Mouse (Mus musculus) forebrain, embryonic 14.5 days (tissue): Measurements from ENCODE around the gene Gstp3. TPM values are rescaled to one million over a fixed set of nuclear protein-coding genes. Genes with fewer than 3 reads are reported as not detected.

Experiments
- ATAC-seq: fragments of 200-750 bp; cut with Nextera tagmentation; 2 replicates; pipeline ENCODE4 v1.8.0; 2017; ENCODE audit warnings: mild to moderate bottlenecking, moderate library complexity
- DNase-seq: peaks from one replicate; pipeline ENCODE4 v3.0.0-alpha.2; 2015; ENCODE audit warnings: low spot score
- H3K27ac ChIP-seq: fragments of 300-500 bp; sonication (generic); 2 replicates; pipeline ENCODE4 v1.5.1; 2014; ENCODE audit warnings: low read depth, mild to moderate bottlenecking, control low read depth, low read length, moderate library complexity
- H3K27me3 ChIP-seq: fragments of 300-500 bp; sonication (generic); replicated peaks from 2 replicates; pipeline ENCODE4 v1.6.1; 2014; ENCODE audit warnings: low read length, control low read depth, mixed read lengths; ENCODE audit not compliant: control insufficient read depth, insufficient read depth
- H3K36me3 ChIP-seq: fragments of 300-500 bp; sonication (generic); 2 replicates; pipeline ENCODE4 v1.6.1; 2014; ENCODE audit warnings: low read length, control low read depth; ENCODE audit not compliant: control insufficient read depth, insufficient read depth
- H3K4me1 ChIP-seq: fragments of 300-500 bp; sonication (generic); 2 replicates; pipeline ENCODE4 v1.6.1; 2014; ENCODE audit warnings: antibody characterized with exemption, low read length, control low read depth; ENCODE audit not compliant: control insufficient read depth, insufficient read depth
- H3K4me2 ChIP-seq: fragments of 300-500 bp; sonication (generic); 2 replicates; pipeline ENCODE4 v1.6.1; 2014; ENCODE audit warnings: mild to moderate bottlenecking, control low read depth, low read length
- H3K4me3 ChIP-seq: fragments of 300-500 bp; sonication (generic); 2 replicates; pipeline ENCODE4 v1.5.1; 2014; ENCODE audit warnings: low read depth, low read length, control low read depth
- H3K9ac ChIP-seq: fragments of 300-500 bp; sonication (generic); 2 replicates; pipeline ENCODE4 v1.6.1; 2014; ENCODE audit warnings: mild to moderate bottlenecking, low read length, control low read depth, moderate library complexity
- H3K9me3 ChIP-seq: fragments of 300-500 bp; sonication (generic); replicated peaks from 2 replicates; pipeline ENCODE4 v1.6.1; 2016; ENCODE audit warnings: low read length, control low read depth, mixed read lengths; ENCODE audit not compliant: control insufficient read depth
- WGBS: fragments of 180-500 bp; shearing (Covaris S2); extraction: QIAGEN DNeasy Blood & Tissue Kit; methylation state at CpG from one replicate; pipeline ENCODE4 v1.1.7; 2014; 5-methylcytosine and 5-hydroxymethylcytosine counted together
- polyA plus RNA-seq: library from polyadenylated mRNA; unstranded; fragments of >200 nt; fragmentation: Nextera tagmentation; extraction: Ambion mirVana; gene quantifications from 2 replicates; pipeline ENCODE4 v1.2.1, GENCODE M21; 2014

Gstp3 gene
- polyA plus RNA-seq, 1 experiment from 2014 or later, result not detected

DNA sequence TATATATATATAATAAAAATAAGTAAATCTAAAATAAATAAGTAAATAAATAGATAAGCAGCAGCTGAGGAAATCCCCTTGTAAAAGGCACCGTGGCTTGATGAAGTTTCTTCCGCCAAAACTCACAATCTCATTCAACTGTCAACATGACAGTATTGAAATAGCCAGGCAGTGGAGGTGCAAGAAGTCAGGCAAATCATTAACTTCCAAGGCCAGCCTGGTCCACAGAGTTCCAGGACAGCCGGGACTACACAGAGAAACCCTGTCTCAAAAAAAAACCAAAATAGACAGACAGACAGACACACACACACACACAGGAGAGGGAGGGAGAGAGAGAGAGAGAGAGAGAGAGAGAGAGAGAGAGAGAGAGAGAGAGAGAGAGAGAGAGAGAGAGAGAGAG is 26.1 kb downstream of the Gstp3 start:
- WGBS, result 75% methylated on average over 3 of the region's 3 CpGs
- no peak overlapping the region for H3K4me3 ChIP-seq
- 0 out of 2 replicates have a peak, but pooled peaks cover 2% of the 10 kb centered on the region for H3K36me3 ChIP-seq
- DNase-seq, result no peak
- no peak overlapping the region for H3K4me2 ChIP-seq
- peaks cover 2% of the 10 kb centered on the region; the same call in 1 of the 2 replicates for H3K4me1 ChIP-seq
- no peak for ATAC-seq
- no peaks in the 10 kb centered on the region for H3K9me3 ChIP-seq
- no peaks in the 10 kb centered on the region for H3K27me3 ChIP-seq
- no peak overlapping the region for H3K27ac ChIP-seq
- H3K9ac ChIP-seq, result no peak overlapping the region

DNA sequence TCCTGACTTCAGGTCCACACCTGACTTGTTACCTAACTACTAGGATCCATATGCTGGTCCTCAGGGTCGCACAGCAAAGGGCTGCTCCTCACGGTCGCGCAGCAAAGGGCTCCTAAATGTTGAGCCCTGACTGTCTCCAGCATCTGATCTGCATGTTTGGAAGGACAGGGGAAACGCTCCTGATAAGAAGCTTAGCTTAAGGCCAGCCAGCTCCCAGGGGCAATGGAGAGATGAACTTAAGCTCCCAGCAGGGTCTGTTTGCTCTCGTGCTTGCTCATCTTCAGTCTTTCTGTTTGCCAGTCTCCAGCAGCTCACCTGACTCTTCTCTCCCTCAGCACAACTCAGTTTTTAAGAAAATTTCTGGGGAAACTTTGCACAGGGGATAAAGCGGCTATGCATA is 26.7 kb downstream of the Gstp3 start:
- ATAC-seq (no peak), DNase-seq (no peak)
- H3K4me3 ChIP-seq, result no peak overlapping the region
- H3K4me1 ChIP-seq, result peaks cover 2% of the 10 kb centered on the region; the same call in 1 of the 2 replicates
- no peak overlapping the region for H3K27ac ChIP-seq
- WGBS, result 54% methylated on average over 7 of the region's 7 CpGs
- H3K4me2 ChIP-seq, result no peak overlapping the region
- no peaks in the 10 kb centered on the region for H3K9me3 ChIP-seq
- no peak overlapping the region for H3K9ac ChIP-seq
- H3K36me3 ChIP-seq, result 0 out of 2 replicates have a peak, but pooled peaks cover 2% of the 10 kb centered on the region
- H3K27me3 ChIP-seq, result no peaks in the 10 kb centered on the region

DNA sequence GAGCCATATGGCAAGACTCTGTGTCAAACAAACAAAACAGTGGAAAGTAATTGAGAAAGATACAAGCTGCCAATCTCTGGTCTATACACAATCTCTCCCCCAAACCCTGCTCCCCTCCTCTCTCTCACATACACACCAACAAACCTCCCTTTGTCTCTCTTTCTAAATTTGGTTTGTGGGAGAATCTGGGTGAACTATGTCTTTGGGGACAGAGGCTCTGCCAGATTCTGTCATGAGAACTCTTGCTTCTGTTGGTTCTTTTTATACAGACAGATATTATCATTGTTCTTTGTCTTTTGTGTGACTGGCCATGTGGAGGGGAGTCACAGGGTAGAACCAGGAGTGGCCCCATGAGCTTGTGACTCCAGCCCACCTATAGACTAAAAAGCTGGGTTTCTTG is 31.8 kb downstream of the Gstp3 start:
- H3K4me2 ChIP-seq, result no peak overlapping the region
- H3K9ac ChIP-seq, result no peak overlapping the region
- no peaks in the 10 kb centered on the region for H3K4me1 ChIP-seq
- no peaks in the 10 kb centered on the region for H3K9me3 ChIP-seq
- ATAC-seq (no peak), DNase-seq (no peak)
- no peaks in the 10 kb centered on the region for H3K27me3 ChIP-seq
- no peak overlapping the region for H3K4me3 ChIP-seq
- H3K36me3 ChIP-seq, result no peaks in the 10 kb centered on the region
- H3K27ac ChIP-seq, result no peak overlapping the region

- ATAC-seq, result no peak
- H3K9ac ChIP-seq, result no peak overlapping the region
- no peaks in the 10 kb centered on the region for H3K4me1 ChIP-seq
- WGBS, result 85% methylated on average over 7 of the region's 7 CpGs
- H3K4me3 ChIP-seq, result no peak overlapping the region
- no peak for DNase-seq
- no peaks in the 10 kb centered on the region for H3K27me3 ChIP-seq
- H3K36me3 ChIP-seq, result no peaks in the 10 kb centered on the region
- H3K4me2 ChIP-seq, result no peak overlapping the region
- H3K9me3 ChIP-seq, result no peaks in the 10 kb centered on the region
- H3K27ac ChIP-seq, result no peak overlapping the region
Observed at GRCm38 (mm10) chr19:4023185-4023584, 36.2 kb downstream of the Gstp3 start.

DNA sequence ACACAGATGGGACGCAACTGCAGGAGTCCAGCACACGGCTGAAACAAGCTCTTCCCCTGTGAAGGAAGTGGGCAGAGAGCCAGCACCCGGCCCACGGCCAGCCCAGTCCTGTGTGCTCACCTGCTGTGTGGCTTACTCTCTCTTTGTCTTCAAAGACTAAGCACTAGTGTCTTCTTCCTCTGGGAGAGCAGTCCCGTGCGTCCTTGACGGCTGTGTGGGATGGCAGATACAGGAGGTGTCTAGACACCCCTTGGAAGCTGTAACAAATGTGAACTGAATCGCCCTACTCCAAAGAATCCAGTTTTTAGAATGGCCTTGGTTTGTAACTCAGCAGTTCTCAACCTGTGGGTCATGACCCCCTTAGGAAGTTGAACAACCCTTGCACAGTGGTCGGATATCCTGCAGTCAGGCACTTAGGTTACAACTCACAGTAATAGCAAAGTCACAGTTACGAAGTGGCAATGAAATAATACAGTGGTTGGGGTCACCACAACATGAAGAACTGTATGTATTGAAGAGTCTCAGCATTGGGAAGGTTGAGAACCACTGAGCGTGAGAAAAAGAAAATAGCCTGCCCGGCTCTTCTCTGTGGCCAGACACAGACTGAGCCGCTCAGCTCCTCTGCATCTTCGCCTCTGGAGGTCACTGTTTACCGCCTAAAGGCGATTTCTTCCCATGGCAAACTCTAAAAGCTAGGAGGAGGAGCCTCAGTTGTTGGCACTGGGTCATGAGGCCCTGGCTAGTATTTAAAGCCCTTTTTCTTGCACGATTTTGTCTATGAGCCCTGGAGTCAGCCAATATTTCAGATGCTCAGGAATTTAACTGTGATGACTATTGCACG is 40.4 kb downstream of the Gstp3 start:
- 26% methylated on average over 18 of the region's 18 CpGs for WGBS
- peak; percentile 87 for DNase-seq
- Histone ChIP-seq H3K27ac (no peak overlapping the region), H3K4me2 (no peak overlapping the region), H3K4me1 (no peaks in the 10 kb centered on the region), H3K4me3 (no peak overlapping the region), H3K36me3 (no peaks in the 10 kb centered on the region), H3K9me3 (no peaks in the 10 kb centered on the region), H3K27me3 (no peaks in the 10 kb centered on the region), H3K9ac (no peak overlapping the region)
- peak; percentile 66; the same call in 1 of the 2 replicates for ATAC-seq

GRCm38 (mm10) chr19:4017921-4018587 is 41.3 kb downstream of the Gstp3 start:
- H3K9ac ChIP-seq, result no peak overlapping the region
- no peaks in the 10 kb centered on the region for H3K36me3 ChIP-seq
- no peaks in the 10 kb centered on the region for H3K9me3 ChIP-seq
- no peaks in the 10 kb centered on the region for H3K4me1 ChIP-seq
- no peak overlapping the region for H3K27ac ChIP-seq
- ATAC-seq (no peak), DNase-seq (no peak)
- no peak overlapping the region for H3K4me3 ChIP-seq
- 66% methylated on average over 10 of the region's 10 CpGs for WGBS
- H3K4me2 ChIP-seq, result no peak overlapping the region
- H3K27me3 ChIP-seq, result no peaks in the 10 kb centered on the region

DNA sequence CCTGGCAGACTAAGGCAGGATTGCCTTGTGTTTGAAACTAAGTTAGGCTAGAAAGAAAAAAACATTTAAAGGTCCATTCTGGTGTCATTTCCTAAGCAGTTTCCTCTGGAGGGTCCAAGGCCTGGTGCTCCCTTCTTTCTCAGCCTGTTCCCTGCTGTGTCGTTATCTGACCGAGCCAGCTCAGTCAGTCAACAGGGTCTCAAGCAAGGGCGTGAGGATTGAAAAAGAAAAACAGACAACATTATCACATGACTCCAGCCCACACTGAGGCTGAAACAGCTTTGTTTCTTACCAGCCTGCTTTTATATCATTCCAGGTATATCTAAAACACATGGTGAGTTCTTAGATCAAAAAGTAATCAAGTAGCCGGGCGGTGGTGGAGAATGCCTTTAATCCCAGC is 43.7 kb downstream of the Gstp3 start:
- WGBS, result 62% methylated on average over 5 of the region's 5 CpGs
- Histone ChIP-seq H3K27ac (no peak overlapping the region), H3K9me3 (no peaks in the 10 kb centered on the region), H3K27me3 (no peaks in the 10 kb centered on the region), H3K9ac (no peak overlapping the region), H3K36me3 (peaks cover 5% of the 10 kb centered on the region; the same call in 1 of the 2 replicates), H3K4me1 (no peaks in the 10 kb centered on the region; the same call in 1 of the 2 replicates), H3K4me3 (no peak overlapping the region), H3K4me2 (no peak overlapping the region)
- ATAC-seq (no peak), DNase-seq (no peak)

- H3K9ac ChIP-seq, result no peak overlapping the region
- H3K36me3 ChIP-seq, result peaks cover 12% of the 10 kb centered on the region
- no peak overlapping the region for H3K27ac ChIP-seq
- no peaks in the 10 kb centered on the region for H3K27me3 ChIP-seq
- no peaks in the 10 kb centered on the region for H3K9me3 ChIP-seq
- no peak overlapping the region for H3K4me3 ChIP-seq
- no peak for DNase-seq
- H3K4me2 ChIP-seq, result no peak overlapping the region
- H3K4me1 ChIP-seq, result no peaks in the 10 kb centered on the region; the same call in 1 of the 2 replicates
- ATAC-seq, result no peak
Observed at GRCm38 (mm10) chr19:4014802-4015201, 44.6 kb downstream of the Gstp3 start.

- Histone ChIP-seq H3K9ac (peak overlapping the region; percentile 29; the same call in 1 of the 2 replicates), H3K4me3 (peak overlapping the region; percentile 87), H3K4me1 (no peaks in the 10 kb centered on the region; the same call in 1 of the 2 replicates), H3K4me2 (peak overlapping the region; percentile 41; the same call in 1 of the 2 replicates), H3K27me3 (no peaks in the 10 kb centered on the region), H3K36me3 (peaks cover 29% of the 10 kb centered on the region), H3K27ac (no peak overlapping the region), H3K9me3 (no peaks in the 10 kb centered on the region)
- ATAC-seq, result no peak; the same call in 1 of the 2 replicates
- WGBS, result 25% methylated on average over 9 of the region's 9 CpGs
- DNase-seq, result no peak
Observed at GRCm38 (mm10) chr19:4013066-4013465, 46.3 kb downstream of the Gstp3 start.
